Mouse (Mus musculus): ENCODE data around the gene Gm44790.

DNA sequence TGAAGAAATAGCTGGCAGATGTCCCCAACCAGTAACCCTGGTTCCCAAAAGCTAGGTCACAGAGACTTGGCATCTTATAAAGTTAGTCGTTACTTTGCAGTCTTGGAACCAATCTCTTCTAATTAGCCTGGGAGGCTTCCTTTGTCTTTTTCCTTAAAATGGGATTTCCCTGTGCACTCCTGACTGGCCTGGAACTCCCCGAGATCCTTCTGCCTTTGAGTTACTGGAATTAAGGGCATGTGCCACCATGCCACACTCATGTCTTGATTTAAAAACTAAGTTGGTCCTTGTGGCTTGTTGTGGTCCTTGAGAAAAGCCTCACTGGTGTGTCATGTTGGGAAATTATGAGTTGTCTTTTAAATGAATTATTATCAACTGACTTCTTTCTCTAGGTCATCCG lies 48.1 kb upstream of the Gm44790 start:
- TF ChIP-seq CTCF (IDR thresholded peaks at IDR 0.05; ENCODE audit: control insufficient read depth, insufficient read depth, low read length) (no peak), POLR2A (IDR thresholded peaks at IDR 0.05; ENCODE audit: borderline replicate concordance, control insufficient read depth, low read depth, low read length) (no peak)

All from bone marrow, adult 2 months (tissue).